Mouse (Mus musculus): ENCODE measurements around the gene Gm49361. TPM values are rescaled to one million over a fixed set of nuclear protein-coding genes. Genes with fewer than 3 reads are reported as not detected.
"Not testable (repeated sequence)": the region's sequence is repeated elsewhere in the genome, so short reads cannot be mapped to it uniquely, and the experiment has no call there.

Gm49361 gene
- total RNA-seq, 1 experiment from 2014 or later: not detected

DNA sequence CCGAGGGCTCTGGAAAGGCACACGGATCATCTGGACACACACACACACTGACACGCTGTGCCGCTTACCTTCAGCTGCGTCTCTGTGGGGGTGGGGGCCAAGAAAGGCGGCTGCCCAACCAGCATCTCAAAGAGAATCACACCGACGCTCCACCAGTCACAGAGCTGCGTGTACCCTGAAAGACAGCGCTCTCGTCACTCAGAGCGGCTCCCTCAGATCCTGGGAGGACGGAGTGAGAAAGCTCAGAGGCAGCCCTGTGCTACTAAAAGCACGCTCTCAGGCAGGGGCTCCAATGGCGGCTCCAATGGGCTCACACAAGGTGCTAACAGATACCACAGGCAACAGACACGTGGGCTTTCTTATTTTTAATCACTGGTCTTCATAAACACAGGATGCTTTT lies 51.7 kb downstream of the Gm49361 start:
- ATAC-seq (replicated peaks; ENCODE audit: low read depth, poor library complexity, severe bottlenecking): no peak

DNA sequence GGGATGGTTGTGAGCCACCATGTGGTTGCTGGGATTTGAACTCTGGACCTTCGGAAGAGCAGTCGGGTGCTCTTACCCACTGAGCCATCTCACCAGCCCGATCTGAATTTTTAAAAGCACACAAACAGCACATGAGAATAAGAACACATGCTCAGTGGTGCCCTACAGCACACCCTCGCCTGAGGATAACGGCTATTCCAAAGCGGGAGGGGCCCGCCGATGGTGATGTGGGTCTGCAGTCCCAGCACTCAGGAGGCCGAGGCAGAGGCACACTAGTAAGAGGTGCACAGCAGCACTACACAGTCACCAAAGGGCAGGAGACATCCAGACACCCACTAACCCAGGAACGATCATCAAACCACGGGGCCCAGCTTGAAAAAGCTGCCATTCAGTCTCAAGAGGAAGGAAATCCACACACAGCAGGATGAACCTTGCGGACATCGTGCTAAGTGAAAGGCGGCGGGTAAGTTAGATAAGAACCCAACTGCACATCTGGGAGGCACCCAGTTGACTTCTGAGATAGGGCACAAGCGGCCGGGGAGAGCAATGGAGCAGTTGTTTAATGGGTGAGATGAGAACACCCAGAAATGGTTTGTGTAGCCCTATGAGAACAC lies 53.3 kb downstream of the Gm49361 start:
- ATAC-seq (replicated peaks; ENCODE audit: low read depth, poor library complexity, severe bottlenecking): peak; percentile 89

DNA sequence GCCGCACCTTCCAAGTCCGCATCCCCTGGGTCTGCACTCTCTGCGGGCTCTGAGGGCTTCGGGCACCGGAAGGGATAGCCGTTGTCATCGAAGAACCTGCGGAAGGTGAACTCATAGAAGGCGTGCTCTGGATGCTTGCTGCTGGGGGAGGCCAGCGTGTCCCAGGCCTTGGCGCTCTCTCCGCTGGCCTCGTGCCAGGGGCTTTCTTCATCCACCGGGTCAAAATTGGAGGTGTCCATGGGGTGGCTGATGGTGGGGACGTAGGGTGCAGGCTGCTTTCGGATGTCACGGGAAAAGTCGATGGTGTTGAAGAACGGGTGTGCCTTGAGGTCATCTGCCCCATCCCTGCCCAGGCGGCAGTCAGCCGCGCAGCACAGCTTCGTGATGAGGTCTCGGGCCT lies 54.6 kb downstream of the Gm49361 start:
- ATAC-seq (replicated peaks; ENCODE audit: low read depth, poor library complexity, severe bottlenecking): no peak

DNA sequence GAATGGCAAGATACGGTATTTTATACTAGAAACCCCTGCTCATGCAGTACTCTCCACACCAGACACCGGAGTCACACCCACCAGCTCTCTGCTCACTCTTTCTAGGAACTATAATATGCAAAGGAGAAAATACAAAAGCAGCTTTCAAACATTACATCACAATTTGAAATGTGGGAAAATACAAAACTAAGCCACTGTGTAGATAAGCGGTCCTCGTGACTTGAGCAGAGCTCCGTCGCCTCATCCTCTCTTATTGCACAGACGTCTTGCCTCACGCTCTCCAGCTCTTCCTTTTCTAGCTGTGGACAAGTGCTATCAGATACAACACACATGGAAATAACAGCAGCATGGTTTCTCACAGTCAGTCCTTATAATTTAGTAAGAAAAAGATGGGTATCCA lies 55.2 kb downstream of the Gm49361 start:
- ATAC-seq (replicated peaks; ENCODE audit: low read depth, poor library complexity, severe bottlenecking): no peak

GRCm38 (mm10) chr14:57688066-57688465 lies 57.8 kb downstream of the Gm49361 start:
- ATAC-seq (replicated peaks; ENCODE audit: low read depth, poor library complexity, severe bottlenecking): not testable (repeated sequence)

DNA sequence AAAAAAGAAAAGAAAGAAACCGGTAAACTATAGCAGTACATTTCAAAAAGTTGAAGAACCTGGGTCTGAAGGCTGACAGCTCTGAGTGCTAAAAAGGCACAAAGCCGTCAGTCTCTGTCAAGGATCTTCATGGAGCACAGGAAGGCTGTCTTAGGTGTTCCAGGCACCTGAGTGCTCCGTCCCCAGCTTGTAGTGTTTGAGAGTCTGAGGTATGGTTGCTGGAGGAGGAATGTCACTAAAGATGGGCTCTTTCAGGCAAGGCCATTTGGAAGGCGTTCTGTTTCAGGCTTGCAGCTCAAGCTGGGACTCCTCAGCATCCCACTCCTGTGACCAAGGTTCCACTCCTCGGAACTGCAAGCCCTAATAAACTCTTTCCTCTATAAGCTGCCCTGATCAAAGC lies 58.5 kb downstream of the Gm49361 start:
- no peak for ATAC-seq (replicated peaks; ENCODE audit: low read depth, poor library complexity, severe bottlenecking)

DNA sequence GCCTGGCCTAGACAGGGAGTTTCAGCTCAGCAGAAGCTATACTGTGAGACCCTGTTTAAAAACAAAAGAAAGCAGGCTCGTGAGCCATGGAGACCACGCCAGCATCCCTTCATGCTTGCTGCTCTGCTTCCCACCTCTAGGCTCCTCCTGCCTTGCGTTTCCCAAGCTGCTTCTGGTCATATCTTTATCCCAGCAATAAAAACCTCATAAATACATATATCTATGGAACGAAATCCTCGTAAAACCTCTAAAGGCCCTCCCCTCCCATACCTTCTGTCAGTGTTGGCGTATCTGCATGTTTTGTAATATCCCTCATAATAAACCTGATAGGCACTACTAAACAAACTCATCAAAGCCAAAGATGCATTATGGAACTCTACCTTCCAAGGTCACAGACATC lies 59.3 kb downstream of the Gm49361 start:
- ATAC-seq (replicated peaks; ENCODE audit: low read depth, poor library complexity, severe bottlenecking): no peak

GRCm38 (mm10) chr14:57684579-57684978 lies 61.3 kb downstream of the Gm49361 start:
- ATAC-seq (replicated peaks; ENCODE audit: low read depth, poor library complexity, severe bottlenecking): peak; percentile 88

DNA sequence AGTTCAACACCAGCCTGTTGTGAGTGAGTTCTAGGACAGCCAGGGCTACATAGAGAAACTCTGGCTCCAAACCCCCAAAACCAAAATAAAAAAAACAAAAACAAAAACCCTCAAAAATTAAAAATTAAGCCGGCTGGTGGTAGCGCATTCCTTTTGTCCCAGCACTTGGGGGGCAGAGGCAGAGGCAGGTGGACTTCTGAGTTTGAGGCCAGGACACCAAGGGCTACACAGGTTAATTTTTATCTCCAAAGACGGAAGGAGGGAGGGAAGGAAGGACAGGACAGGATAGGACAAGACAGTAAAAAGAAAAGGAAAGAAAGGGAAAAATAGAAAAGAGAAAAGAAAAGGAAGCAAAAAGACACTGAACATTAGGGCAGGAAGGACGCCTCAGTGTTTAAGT lies 63.2 kb downstream of the Gm49361 start:
- no peak for ATAC-seq (replicated peaks; ENCODE audit: low read depth, poor library complexity, severe bottlenecking)

DNA sequence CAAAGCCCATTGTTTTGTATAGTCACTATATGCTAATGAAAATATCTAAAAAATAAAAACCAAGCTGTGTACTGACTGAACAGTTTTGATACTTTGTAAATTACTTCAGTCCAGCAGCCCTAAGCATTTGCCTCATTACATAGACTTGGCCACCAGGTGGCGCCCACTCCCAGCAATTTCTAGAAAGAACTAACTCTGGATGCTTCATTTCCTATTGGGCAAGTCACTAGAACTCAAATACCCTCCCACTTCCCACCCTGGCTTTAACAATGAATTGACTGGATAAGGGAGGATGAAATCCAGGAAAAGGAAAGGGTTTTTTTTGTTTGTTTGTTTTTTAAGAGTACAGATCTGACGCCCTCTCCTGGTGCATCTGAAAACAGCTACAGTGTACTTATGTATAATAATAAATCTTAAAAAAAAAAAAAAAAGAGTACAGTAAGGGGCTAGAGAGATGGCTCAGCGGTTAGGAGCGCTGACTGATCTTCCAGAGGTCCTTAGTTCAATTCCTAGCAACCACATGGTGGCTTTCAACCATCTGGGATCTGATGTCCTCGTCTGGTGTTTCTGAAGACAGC lies 65.9 kb downstream of the Gm49361 start:
- peak; percentile 88 for ATAC-seq (replicated peaks; ENCODE audit: low read depth, poor library complexity, severe bottlenecking)

- ATAC-seq (replicated peaks; ENCODE audit: low read depth, poor library complexity, severe bottlenecking): no peak
Measured at GRCm38 (mm10) chr14:57679523-57679922, 66.4 kb downstream of the Gm49361 start.

GRCm38 (mm10) chr14:57675481-57675880 lies 70.4 kb downstream of the Gm49361 start:
- ATAC-seq (replicated peaks; ENCODE audit: low read depth, poor library complexity, severe bottlenecking): no peak

- ATAC-seq (replicated peaks; ENCODE audit: low read depth, poor library complexity, severe bottlenecking): no peak
Measured at GRCm38 (mm10) chr14:57665628-57665950, 80.3 kb downstream of the Gm49361 start.

DNA sequence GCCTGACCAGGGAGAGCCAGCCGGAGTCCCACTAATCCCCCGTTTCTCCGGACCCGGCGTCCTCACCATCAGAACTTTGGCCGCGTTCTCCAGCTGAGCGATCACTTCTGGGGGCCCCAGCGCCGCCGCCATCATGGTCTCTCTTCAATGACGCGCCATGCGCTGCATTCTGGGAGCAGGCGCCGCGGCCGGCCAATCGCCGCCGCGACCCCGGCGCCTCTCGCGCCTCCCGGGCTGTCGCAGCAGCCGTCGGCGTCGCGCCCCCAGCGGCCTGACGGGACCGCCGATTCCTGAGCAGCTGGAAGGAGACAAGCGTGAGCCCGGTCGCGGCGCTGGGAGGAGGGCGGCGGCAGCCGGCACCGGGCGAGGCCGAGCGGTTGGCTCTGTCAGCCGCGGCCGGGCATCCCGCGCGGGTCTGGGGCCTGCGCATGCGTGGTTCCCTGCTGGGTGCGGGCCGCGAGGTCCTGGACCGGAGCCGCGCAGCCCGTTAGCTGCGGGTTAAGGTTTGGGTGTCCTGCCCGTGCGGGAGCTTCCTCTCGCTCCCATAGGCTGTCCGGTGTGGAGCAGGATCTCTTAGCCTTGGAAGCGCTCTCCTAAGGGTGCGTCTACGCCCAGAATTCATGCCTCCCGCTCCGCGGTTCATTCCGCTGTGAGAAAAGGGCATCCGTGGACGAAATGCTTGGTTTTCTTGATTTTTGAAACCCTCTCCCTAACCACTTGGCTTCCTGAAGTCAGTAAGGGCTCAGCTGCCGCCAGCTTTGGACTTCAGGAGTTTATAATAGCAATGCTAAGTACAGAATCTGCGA lies 80.9 kb downstream of the Gm49361 start, which contains the start of gene Xpo4:
Gene Xpo4 (minus strand): TSS at position 609 of the 806 bp plus-strand sequence.
- peak; percentile 82 for ATAC-seq (replicated peaks; ENCODE audit: low read depth, poor library complexity, severe bottlenecking)

DNA sequence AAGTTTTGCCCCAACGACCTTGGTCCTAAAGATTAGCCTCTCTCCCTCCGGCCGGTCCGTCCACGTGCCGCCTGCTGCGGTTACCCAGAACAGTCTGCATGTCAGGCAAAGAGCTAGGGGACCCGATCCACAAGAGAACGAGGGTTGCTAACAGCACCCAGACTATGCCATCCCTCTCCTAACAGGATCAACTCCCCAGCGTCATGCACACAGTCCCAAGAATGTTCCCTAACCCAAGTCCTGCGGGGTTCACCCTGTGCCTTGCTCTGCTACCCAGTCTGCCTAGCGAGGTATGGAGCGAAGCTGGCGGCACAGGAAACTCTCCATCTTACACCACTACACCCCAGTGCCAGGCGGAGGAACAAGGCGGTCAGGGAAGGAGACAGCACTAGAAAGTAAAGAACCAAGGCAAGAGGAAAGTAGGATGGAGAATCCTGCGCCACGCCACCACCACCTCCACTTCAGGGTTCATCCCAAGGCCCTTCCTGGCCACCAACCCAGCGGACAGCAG lies 81.5 kb downstream of the Gm49361 start:
- peak; percentile 55 for ATAC-seq (replicated peaks; ENCODE audit: low read depth, poor library complexity, severe bottlenecking)

- no peak for ATAC-seq (replicated peaks; ENCODE audit: low read depth, poor library complexity, severe bottlenecking)
Measured at GRCm38 (mm10) chr14:57663630-57664029, 82.3 kb downstream of the Gm49361 start.

- ATAC-seq (replicated peaks; ENCODE audit: low read depth, poor library complexity, severe bottlenecking): peak; percentile 77
Measured at GRCm38 (mm10) chr14:57658301-57658700, 87.6 kb downstream of the Gm49361 start.

DNA sequence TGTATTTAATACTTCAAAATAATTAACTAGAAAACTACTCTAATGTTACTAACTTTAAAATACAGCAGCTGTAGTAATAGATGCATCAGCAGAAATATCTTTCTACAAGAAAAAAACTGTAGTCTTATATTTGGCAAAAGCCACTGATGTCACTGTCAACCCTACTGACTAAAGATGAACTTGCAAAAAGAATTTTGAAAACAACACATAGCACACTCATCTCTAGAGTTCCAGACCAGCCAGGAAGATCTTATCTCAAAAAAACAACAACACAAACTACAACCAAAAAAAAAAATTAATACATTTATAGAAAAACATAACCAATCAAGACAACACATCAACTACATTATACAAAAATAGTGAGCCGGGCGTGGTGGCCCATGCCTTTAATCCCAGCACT lies 88.4 kb downstream of the Gm49361 start:
- no peak for ATAC-seq (replicated peaks; ENCODE audit: low read depth, poor library complexity, severe bottlenecking)

DNA sequence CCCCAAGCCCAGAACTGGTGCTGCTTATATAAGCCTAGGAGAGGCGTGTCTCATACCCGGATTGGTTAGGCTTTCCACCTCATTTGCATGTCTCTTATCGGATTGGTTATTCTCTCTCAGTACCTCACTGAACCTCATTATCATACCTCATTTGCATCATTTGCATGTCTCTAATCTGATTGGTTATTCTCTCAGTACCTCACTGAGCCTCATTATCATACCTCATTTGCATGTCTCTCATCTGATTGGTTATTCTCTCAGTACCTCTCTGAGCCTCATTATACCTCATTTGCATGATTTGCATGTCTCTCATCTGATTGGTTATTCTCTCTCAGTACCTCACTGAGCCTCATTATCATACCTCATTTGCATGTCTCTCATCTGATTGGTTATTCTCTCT lies 89.4 kb downstream of the Gm49361 start:
- not testable (repeated sequence) for ATAC-seq (replicated peaks; ENCODE audit: low read depth, poor library complexity, severe bottlenecking)

DNA sequence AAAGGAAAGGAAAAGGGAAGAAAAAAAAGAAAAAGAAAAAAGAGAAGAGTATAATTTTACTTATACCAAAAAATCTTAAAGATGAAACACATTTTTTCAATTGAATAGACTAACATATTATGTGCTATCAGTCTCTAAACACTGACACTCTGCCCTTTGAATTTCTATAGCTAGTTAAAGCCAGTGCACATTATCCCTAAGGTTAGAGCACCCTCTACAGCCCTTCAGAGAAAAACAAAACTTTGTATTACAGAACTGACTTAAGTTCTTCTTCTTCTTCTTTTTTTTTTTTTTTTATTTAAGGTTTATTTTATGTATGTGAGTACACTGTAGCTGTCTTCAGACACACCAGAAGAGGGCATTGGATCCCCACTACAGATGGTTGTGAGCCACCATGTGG lies 96.4 kb downstream of the Gm49361 start:
- no peak for ATAC-seq (replicated peaks; ENCODE audit: low read depth, poor library complexity, severe bottlenecking)

DNA sequence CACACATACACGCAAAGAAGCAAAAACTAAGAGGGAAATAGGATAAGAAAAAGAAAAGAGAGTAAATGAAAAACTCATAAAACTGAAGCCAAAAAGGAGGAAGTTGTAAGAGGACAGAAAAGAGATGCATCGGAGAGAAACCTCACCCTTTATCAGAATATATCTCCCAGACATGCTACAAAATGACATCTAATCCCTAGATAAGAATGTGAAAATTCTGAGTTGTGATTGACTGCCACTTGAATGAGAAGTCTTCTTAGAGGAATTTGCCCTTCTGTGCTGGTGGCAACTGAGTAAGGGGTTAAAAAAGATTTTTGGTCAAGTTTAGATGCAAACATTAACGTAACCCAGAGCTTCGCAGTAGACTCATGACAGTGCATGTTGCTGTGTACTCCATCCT lies 99.7 kb downstream of the Gm49361 start:
- no peak for ATAC-seq (replicated peaks; ENCODE audit: low read depth, poor library complexity, severe bottlenecking)
